Mouse (Mus musculus) megakaryocyte, embryonic 14.5 days (primary cell): ENCODE results near the gene Gm18596.
"Not testable (repeated sequence)": the region's sequence is repeated elsewhere in the genome, so short reads cannot be mapped to it uniquely, and the experiment has no call there.

Experiments used
- FLI1 ChIP-seq: IDR thresholded peaks from 2 replicates; pipeline ENCODE4 v1.6.1; 2012; ENCODE audit warnings: low read length, inconsistent platforms, mixed read lengths
- GATA1 ChIP-seq: IDR thresholded peaks from 3 replicates; pipeline ENCODE4 v1.6.1; 2012; ENCODE audit warnings: mixed read lengths, low read length, inconsistent platforms, borderline replicate concordance

DNA sequence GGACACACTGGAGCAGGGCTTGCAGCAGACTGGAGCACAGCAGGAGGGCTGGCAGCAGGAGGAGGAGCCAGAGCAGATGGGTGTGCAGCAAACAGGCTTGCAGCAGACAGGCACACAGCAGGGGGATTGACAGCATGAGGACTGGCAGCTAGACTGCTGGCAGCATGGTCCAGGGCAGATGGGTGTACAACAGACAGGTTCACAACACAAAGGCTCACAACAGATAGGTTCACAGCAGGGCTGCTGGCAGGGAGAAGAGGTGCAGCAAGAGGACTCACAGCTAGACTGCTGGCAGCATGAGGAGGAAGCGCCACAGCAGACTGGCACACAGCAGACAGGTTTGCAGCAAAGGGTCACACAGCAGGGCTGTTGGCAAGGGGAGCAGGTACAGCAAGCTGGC lies 8.2 kb upstream of the Gm18596 start:
- TF ChIP-seq GATA1, FLI1: not testable (repeated sequence)
